Mouse (Mus musculus) hindbrain, postnatal 0 days (tissue): Measurements from ENCODE around the gene Gm12184. TPM values are rescaled to one million over a fixed set of nuclear protein-coding genes. Genes with fewer than 3 reads are reported as not detected.
"Not testable (repeated sequence)": the region's sequence is repeated elsewhere in the genome, so short reads cannot be mapped to it uniquely, and the experiment has no call there.

ENCODE experiments used
- ATAC-seq: fragments of 200-750 bp; cut with Nextera tagmentation; 2 replicates; pipeline ENCODE4 v1.8.0; 2017; ENCODE audit warnings: mild to moderate bottlenecking, moderate TSS enrichment, moderate library complexity
- DNase-seq: peaks from one replicate; pipeline ENCODE4 v3.0.0-alpha.2; 2015; ENCODE audit warnings: low spot score
- H3K27ac ChIP-seq: fragments of 300-500 bp; sonication (generic); 2 replicates; pipeline ENCODE4 v1.5.1; 2014; ENCODE audit warnings: mild to moderate bottlenecking
- H3K27me3 ChIP-seq: fragments of 300-500 bp; sonication (generic); 2 replicates; pipeline ENCODE4 v1.6.1; 2014; ENCODE audit warnings: low read length, mixed read lengths; ENCODE audit not compliant: insufficient read depth
- H3K36me3 ChIP-seq: fragments of 300-500 bp; sonication (generic); 2 replicates; pipeline ENCODE4 v1.6.1; 2014; ENCODE audit warnings: low read length, mixed read lengths; ENCODE audit not compliant: insufficient read depth
- H3K4me1 ChIP-seq: fragments of 300-500 bp; sonication (generic); 2 replicates; pipeline ENCODE4 v1.6.1; 2014; ENCODE audit warnings: antibody characterized with exemption, low read length, mixed read lengths; ENCODE audit not compliant: insufficient read depth
- H3K4me2 ChIP-seq: fragments of 300-500 bp; sonication (generic); 2 replicates; pipeline ENCODE4 v1.6.1; 2014; ENCODE audit warnings: low read depth, mild to moderate bottlenecking, low read length, moderate library complexity, mixed read lengths
- H3K4me3 ChIP-seq: fragments of 300-500 bp; sonication (generic); 2 replicates; pipeline ENCODE4 v1.5.1; 2014; ENCODE audit warnings: low read length
- H3K9ac ChIP-seq: fragments of 300-500 bp; sonication (generic); replicated peaks from 2 replicates; pipeline ENCODE4 v1.6.1; 2014; ENCODE audit warnings: mild to moderate bottlenecking, low read length, moderate library complexity, mixed read lengths
- H3K9me3 ChIP-seq: fragments of 300-500 bp; sonication (generic); 2 replicates; pipeline ENCODE4 v1.6.1; 2016; ENCODE audit warnings: low read length, mixed read lengths
- CTCF ChIP-seq: IDR thresholded peaks from 2 replicates; pipeline ENCODE4 v1.5.1; 2016; ENCODE audit warnings: antibody characterized with exemption, control low read depth, low read depth
- WGBS: fragments of 180-500 bp; shearing (Covaris S2); extraction: QIAGEN DNeasy Blood & Tissue Kit; methylation state at CpG from one replicate; pipeline ENCODE4 v1.1.7; 2014; 5-methylcytosine and 5-hydroxymethylcytosine counted together
- polyA plus RNA-seq: library from polyadenylated mRNA; unstranded; fragments of >200 nt; fragmentation: Nextera tagmentation; extraction: Ambion mirVana; gene quantifications from 2 replicates; pipeline ENCODE4 v1.2.1, GENCODE M21; 2015
- total RNA-seq: library from RNA; depleted of rRNA; stranded (reverse); fragments of >200 nt; gene quantifications from 2 replicates; pipeline ENCODE4 v1.2.3, GENCODE M21; 2014

Gene Gm12184
- total and polyA plus RNA-seq, 2 experiments from 2014 or later = 6.0 to 20.1 TPM

DNA sequence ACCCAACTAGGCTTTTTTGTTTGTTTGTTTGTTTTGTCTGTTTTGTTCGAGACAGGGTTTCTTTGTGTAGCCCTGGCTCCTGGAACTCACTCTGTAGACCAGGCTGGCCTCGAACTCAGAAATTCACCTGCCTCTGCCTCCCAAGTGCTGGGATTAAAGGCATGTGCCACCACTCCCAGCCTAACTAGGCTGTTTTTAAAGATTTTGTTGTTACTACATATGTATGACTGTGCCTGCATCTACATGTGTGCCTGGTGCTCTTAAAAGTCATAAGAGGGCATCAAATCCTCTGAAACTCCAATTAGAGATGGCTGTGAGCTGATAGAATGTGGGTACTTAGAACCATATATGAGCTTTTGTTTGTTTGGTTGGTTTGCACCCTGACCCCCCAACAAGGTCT, 4.8 kb upstream of the Gm12184 start:
- no peak for TF ChIP-seq CTCF
- 68% methylated on average over 2 of the region's 2 CpGs for WGBS
- Histone ChIP-seq H3K9me3 (no peaks in the 10 kb centered on the region), H3K27me3 (no peaks in the 10 kb centered on the region), H3K4me3 (no peak overlapping the region), H3K4me1 (no peaks in the 10 kb centered on the region), H3K9ac (no peak overlapping the region), H3K27ac (no peak overlapping the region), H3K4me2 (no peak overlapping the region), H3K36me3 (no peaks in the 10 kb centered on the region)
- DNase-seq = no peak
- ATAC-seq = no peak

DNA sequence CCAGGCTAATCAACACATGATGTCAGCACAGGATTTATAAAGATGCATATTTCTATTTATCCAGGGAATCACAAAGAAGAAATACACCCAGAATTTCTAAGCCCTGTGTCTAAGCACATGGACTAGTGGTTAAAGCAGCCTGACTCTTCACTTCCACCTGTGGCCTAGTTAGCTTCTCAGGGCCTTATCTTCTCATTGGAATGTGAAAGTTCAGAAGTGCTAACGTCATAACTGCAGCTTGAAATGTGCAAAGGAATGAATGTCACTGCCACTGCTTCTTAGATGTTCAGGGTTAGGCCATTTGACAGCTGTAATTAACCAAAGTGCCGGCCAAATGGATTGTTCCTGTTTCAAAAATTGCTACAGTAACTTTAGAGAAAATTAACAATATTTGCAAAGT, 3.8 kb upstream of the Gm12184 start:
- ATAC-seq (no peak), DNase-seq (no peak)
- H3K27ac ChIP-seq = no peak overlapping the region
- no peaks in the 10 kb centered on the region for H3K9me3 ChIP-seq
- no peak overlapping the region for H3K4me2 ChIP-seq
- H3K4me3 ChIP-seq = no peak overlapping the region
- H3K4me1 ChIP-seq = no peaks in the 10 kb centered on the region
- no peaks in the 10 kb centered on the region for H3K36me3 ChIP-seq
- H3K27me3 ChIP-seq = no peaks in the 10 kb centered on the region
- no peak overlapping the region for H3K9ac ChIP-seq
- WGBS = 82% methylated on average over 2 of the region's 2 CpGs
- TF ChIP-seq CTCF = no peak

DNA sequence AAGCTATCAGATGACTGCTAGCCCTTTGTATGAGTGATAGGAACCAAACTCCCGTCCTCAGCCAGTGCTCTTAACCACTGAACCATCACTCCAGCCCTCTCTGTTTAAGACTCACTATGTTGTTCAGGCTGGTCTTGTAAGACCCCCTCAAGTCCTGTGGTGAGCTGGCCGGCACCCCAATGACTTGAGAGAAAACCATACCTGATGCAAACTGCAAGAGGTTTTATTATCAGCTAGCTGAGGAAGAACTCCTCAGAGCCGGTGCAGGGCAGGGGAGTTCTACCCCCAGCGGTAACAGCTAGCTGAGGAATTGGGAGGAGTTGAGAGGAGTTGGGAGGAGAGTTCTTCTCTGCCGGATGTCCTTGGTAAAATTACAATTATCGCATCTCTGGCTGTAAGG, 1.5 kb upstream of the Gm12184 start:
- Histone ChIP-seq H3K27me3 (no peaks in the 10 kb centered on the region), H3K9ac (no peak overlapping the region), H3K4me2 (no peak overlapping the region), H3K4me1 (peaks cover 6% of the 10 kb centered on the region; the same call in 1 of the 2 replicates), H3K27ac (no peak overlapping the region), H3K4me3 (no peak overlapping the region), H3K36me3 (no peaks in the 10 kb centered on the region), H3K9me3 (no peaks in the 10 kb centered on the region)
- no peak for TF ChIP-seq CTCF
- DNase-seq = no peak
- no peak for ATAC-seq
- WGBS = 67% methylated on average over 6 of the region's 6 CpGs

DNA sequence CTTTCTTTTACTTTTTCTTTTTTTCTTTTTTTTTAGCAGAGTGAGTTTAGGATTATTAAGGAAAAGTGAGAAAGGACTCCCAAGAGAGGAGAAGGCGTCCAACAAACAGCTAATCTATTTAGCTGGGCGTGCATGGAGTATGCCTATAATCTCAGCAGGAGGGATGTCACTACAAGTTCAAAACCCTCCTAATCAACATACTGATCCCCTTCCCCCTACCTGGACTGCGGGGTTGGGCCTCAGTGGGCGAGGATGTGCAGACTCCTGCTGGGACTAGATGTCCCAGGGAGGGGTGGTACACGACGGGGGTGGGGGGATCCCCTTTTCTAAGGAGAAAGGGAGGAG, 269 bp upstream of the Gm12184 start:
- WGBS = under 1% methylated on average over 6 of the region's 6 CpGs
- TF ChIP-seq CTCF = no peak
- Histone ChIP-seq H3K4me3 (peak overlapping the region; percentile 42), H3K36me3 (no peaks in the 10 kb centered on the region), H3K27me3 (no peaks in the 10 kb centered on the region), H3K4me2 (peak overlapping the region; percentile 55), H3K9ac (no peak overlapping the region; the same call in 1 of the 2 replicates), H3K27ac (peak overlapping the region; percentile 32; the same call in 1 of the 2 replicates), H3K4me1 (peaks cover 6% of the 10 kb centered on the region; the same call in 1 of the 2 replicates), H3K9me3 (no peaks in the 10 kb centered on the region)
- ATAC-seq (peak; percentile 25; the same call in 1 of the 2 replicates), DNase-seq (peak; percentile 29)

DNA sequence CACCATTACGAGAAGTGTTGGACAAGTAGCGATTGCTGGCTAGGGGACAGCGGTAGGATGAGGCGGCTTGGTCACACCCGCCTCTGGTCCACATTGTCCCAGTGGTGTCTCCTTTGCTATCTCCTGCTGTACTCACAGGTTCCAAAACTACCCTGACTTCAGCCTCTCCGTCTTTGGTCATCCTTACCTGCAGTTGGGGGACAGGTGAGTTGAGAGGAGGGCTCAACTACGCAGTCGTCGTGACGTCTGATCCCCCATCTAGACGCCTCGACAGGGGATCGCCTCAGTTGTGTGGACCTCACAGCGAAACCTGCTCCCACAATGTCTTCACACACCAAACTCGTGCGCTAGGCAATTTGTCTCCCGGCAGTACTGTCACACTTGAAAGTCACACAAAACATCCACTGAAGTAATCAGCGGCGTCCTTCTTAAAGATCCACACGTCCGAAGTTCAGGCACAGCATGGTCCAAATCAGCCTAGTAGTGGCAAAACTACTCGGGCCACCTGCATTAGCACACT, 2.1 kb downstream of the Gm12184 start:
- Histone ChIP-seq H3K4me1 (peaks cover 6% of the 10 kb centered on the region; the same call in 1 of the 2 replicates), H3K36me3 (no peaks in the 10 kb centered on the region), H3K27me3 (no peaks in the 10 kb centered on the region), H3K4me2 (peak overlapping the region; percentile 73), H3K4me3 (peak overlapping the region; percentile 42), H3K9ac (no peak overlapping the region; the same call in 1 of the 2 replicates), H3K27ac (no peak overlapping the region), H3K9me3 (no peaks in the 10 kb centered on the region)
- TF ChIP-seq CTCF = no peak
- ATAC-seq (no peak), DNase-seq (no peak)
- 5% methylated on average over 22 of the region's 22 CpGs for WGBS

DNA sequence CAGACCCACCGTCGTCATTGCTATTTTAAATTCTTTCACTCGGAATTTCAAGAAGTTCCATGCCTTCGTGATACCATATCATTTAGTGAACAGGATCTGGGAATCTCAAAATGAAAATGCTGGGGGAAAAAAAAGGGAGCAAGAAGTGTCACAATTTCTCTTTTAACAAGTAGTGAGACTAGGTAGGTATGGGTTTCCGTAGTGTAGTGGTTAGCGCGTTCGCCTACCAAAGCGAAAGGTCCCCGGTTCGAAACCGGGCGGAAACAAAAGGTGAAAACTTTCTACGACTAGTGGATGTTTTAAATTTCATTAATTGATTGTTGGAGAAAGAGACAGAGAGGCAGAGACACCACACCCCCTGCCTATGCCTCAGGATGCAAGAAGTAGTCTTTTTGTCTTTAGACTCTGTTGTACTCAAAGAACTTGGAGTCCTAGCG, 2.9 kb downstream of the Gm12184 start:
- ATAC-seq = peak; percentile 38
- Histone ChIP-seq H3K9ac (no peak overlapping the region), H3K9me3 (no peaks in the 10 kb centered on the region)

DNA sequence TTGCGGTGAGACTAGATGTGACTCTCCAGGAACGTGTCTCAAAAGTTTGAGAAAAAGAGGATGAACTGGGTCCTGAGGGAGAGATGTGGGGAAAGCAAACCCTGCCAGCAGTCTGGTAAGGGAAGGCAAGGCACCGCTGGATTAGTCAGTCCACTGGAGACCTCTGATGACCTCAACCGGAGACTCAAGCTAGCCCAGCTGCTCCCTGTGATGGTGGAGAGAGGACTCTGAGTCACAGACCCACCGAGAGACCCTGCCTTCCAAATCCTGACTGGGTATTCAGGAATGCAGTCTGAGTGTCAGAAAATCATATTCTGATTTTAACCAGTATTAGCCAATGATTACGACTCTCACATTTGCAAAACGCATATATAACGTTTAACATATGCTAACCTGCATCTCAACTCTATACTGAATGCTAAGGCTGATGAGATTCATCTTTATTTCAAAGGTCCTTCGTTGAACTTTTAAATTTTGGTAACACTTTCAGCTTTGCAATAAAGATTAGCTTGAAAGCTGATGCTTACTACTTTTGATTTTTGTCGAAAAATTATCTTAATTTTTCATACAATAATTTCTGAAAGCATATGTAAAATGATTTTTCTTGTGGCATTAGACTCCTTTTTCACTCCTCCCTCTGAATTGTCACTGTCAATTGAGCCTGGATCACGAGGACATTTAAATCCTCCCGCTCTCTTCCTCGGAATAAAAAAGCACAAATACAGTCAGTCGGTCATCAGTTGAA, 3.5 kb downstream of the Gm12184 start:
- H3K36me3 ChIP-seq = no peaks in the 10 kb centered on the region
- no peaks in the 10 kb centered on the region for H3K27me3 ChIP-seq
- peaks cover 6% of the 10 kb centered on the region; the same call in 1 of the 2 replicates for H3K4me1 ChIP-seq
- no peak overlapping the region for H3K27ac ChIP-seq
- WGBS = 31% methylated on average over 14 of the region's 14 CpGs
- H3K4me3 ChIP-seq = peak overlapping the region; percentile 42
- H3K9ac ChIP-seq = no peak overlapping the region
- no peak for TF ChIP-seq CTCF
- DNase-seq (no peak), ATAC-seq (no peak)
- H3K9me3 ChIP-seq = no peaks in the 10 kb centered on the region
- H3K4me2 ChIP-seq = peak overlapping the region; percentile 73

More for the DNA sequence above, 2.9 kb downstream of the Gm12184 start:
- no peak for TF ChIP-seq CTCF
- no peaks in the 10 kb centered on the region for H3K36me3 ChIP-seq
- peak overlapping the region; percentile 73 for H3K4me2 ChIP-seq
- 1% methylated on average over 15 of the region's 15 CpGs for WGBS
- peaks cover 6% of the 10 kb centered on the region; the same call in 1 of the 2 replicates for H3K4me1 ChIP-seq
- DNase-seq = peak; percentile 84
- no peak overlapping the region for H3K27ac ChIP-seq
- peak overlapping the region; percentile 42 for H3K4me3 ChIP-seq
- no peaks in the 10 kb centered on the region for H3K27me3 ChIP-seq

DNA sequence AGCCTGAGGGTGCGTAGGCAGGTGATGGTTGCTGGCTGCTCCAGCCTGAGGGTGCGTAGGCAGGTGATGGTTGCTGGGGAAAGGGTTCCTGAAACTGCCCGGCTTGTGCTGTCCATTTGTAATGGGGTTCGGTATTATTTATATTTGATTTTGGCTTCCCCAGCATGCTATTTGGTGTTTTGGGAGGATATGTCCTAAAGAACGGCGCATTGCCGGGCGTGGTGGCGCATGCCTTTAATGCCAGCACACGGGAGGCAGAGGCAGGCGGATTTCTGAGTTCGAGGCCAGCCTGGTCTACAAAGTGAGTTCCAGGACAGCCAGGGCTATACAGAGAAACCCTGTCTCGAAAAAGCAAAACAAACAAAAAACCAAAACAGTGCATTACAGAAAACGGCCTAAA, 5.2 kb downstream of the Gm12184 start:
- H3K9me3 ChIP-seq, H3K9ac ChIP-seq, H3K4me3 ChIP-seq, H3K4me2 ChIP-seq, H3K27me3 ChIP-seq, H3K36me3 ChIP-seq, ATAC-seq, DNase-seq, H3K27ac ChIP-seq, H3K4me1 ChIP-seq: not testable (repeated sequence)
- WGBS = 86% methylated on average over 14 of the region's 14 CpGs
